Mouse (Mus musculus) ES-Bruce4 (cell line): ENCODE measurements around the gene Adgrl1.
"Not testable (repeated sequence)": the region's sequence is repeated elsewhere in the genome, so short reads cannot be mapped to it uniquely, and the experiment has no call there.

ENCODE experiments used
- CTCF ChIP-seq: IDR thresholded peaks from one replicate; pipeline ENCODE4 v1.8.1; 2011; ENCODE audit warnings: low read depth, low read length
- POLR2A ChIP-seq: IDR thresholded peaks from one replicate; pipeline ENCODE4 v1.8.1; 2011; ENCODE audit warnings: low read length; ENCODE audit not compliant: insufficient read depth

GRCm38 (mm10) chr8:83983222-83983621 is 83.3 kb downstream of the Adgrl1 start:
- TF ChIP-seq CTCF, result peak; percentile 26
- not testable (repeated sequence) for TF ChIP-seq POLR2A
